Mouse (Mus musculus): ENCODE measurements around the gene Limch1.

GRCm38 (mm10) chr5:66765911-66766310 is 20.3 kb downstream of the Limch1 start:
- TF ChIP-seq CTCF (IDR thresholded peaks at IDR 0.05; ENCODE audit: low read depth, low read length): no peak
- no peak for TF ChIP-seq POLR2A (IDR thresholded peaks at IDR 0.05; ENCODE audit: extremely low read depth, insufficient read depth, low read length)
